Mouse (Mus musculus) forebrain, postnatal 0 days (tissue): Measurements from ENCODE around the gene Vmn2r5. TPM values are rescaled to one million over a fixed set of nuclear protein-coding genes. Genes with fewer than 3 reads are reported as not detected.
"Not testable (repeated sequence)": the region's sequence is repeated elsewhere in the genome, so short reads cannot be mapped to it uniquely, and the experiment has no call there.

Experiments used
- ATAC-seq: fragments of 200-750 bp; cut with Nextera tagmentation; 2 replicates; pipeline ENCODE4 v1.8.0; 2017; ENCODE audit warnings: mild to moderate bottlenecking, moderate library complexity
- DNase-seq: peaks from one replicate; pipeline ENCODE4 v3.0.0-alpha.2; 2015
- H3K27ac ChIP-seq: fragments of 300-500 bp; sonication (generic); 2 replicates; pipeline ENCODE4 v1.5.1; 2014; ENCODE audit warnings: low read depth, mild to moderate bottlenecking, antibody characterized with exemption, low read length, moderate library complexity, mixed read lengths
- H3K27me3 ChIP-seq: fragments of 300-500 bp; sonication (generic); 2 replicates; pipeline ENCODE4 v1.6.1; 2014; ENCODE audit warnings: mild to moderate bottlenecking, low read length, mixed read lengths; ENCODE audit not compliant: insufficient read depth
- H3K36me3 ChIP-seq: fragments of 300-500 bp; sonication (generic); 2 replicates; pipeline ENCODE4 v1.6.1; 2014; ENCODE audit warnings: mild to moderate bottlenecking, moderate library complexity; ENCODE audit not compliant: insufficient read depth
- H3K4me1 ChIP-seq: fragments of 300-500 bp; sonication (generic); 2 replicates; pipeline ENCODE4 v1.6.1; 2014; ENCODE audit warnings: antibody characterized with exemption; ENCODE audit not compliant: insufficient read depth
- H3K4me2 ChIP-seq: fragments of 300-500 bp; sonication (generic); 2 replicates; pipeline ENCODE4 v1.6.1; 2014; ENCODE audit warnings: low read depth, mild to moderate bottlenecking, moderate library complexity
- H3K4me3 ChIP-seq: fragments of 300-500 bp; sonication (generic); 2 replicates; pipeline ENCODE4 v1.5.1; 2014; ENCODE audit warnings: low read depth, low read length, mixed read lengths
- H3K9ac ChIP-seq: fragments of 300-500 bp; sonication (generic); 2 replicates; pipeline ENCODE4 v1.6.1; 2014; ENCODE audit warnings: mild to moderate bottlenecking
- H3K9me3 ChIP-seq: fragments of 300-500 bp; sonication (generic); 2 replicates; pipeline ENCODE4 v1.6.1; 2016; ENCODE audit warnings: low read length
- WGBS: fragments of 180-500 bp; shearing (Covaris S2); extraction: QIAGEN DNeasy Blood & Tissue Kit; methylation state at CpG from one replicate; pipeline ENCODE4 v1.1.7; 2014; 5-methylcytosine and 5-hydroxymethylcytosine counted together
- polyA plus RNA-seq: library from polyadenylated mRNA; unstranded; fragments of >200 nt; fragmentation: Nextera tagmentation; extraction: Ambion mirVana; gene quantifications from 2 replicates; pipeline ENCODE4 v1.2.1, GENCODE M21; 2015
- total RNA-seq: library from RNA; depleted of rRNA; stranded (reverse); fragments of >200 nt; gene quantifications from 2 replicates; pipeline ENCODE4 v1.2.3, GENCODE M21; 2014; rRNA removed

The Vmn2r5 gene
- total RNA-seq (0.33 TPM in 1 of 2 replicates, not detected in the other), polyA plus RNA-seq (not detected in 2 replicates)

DNA sequence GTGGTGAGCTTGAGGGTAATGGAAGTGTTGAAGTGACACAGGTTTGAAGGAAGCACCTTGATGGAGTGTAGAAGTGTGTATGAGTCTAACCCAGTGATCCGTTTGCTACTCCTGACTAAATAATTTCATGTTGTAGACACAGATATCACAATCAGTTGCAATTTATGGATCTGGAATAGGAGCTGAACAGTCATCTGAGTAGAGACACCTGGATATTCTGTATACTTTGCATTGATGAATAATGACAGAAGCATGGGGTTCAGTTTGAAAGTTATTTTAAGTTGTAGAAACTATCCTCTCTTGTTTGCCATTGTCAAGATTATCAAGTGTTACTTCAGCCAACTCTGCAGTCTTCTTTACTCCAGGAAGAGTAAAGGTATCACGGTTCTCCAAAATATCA lies at the start of gene Vmn2r5:
Gene Vmn2r5, minus strand, starts transcription at position 101 of the 400 bp plus-strand sequence.
- H3K9me3 ChIP-seq, H3K36me3 ChIP-seq, H3K4me3 ChIP-seq, H3K27ac ChIP-seq, H3K9ac ChIP-seq, H3K4me1 ChIP-seq, H3K27me3 ChIP-seq, DNase-seq, H3K4me2 ChIP-seq, ATAC-seq: not testable (repeated sequence)
- 80% methylated on average over 1 of the region's 2 CpGs for WGBS

DNA sequence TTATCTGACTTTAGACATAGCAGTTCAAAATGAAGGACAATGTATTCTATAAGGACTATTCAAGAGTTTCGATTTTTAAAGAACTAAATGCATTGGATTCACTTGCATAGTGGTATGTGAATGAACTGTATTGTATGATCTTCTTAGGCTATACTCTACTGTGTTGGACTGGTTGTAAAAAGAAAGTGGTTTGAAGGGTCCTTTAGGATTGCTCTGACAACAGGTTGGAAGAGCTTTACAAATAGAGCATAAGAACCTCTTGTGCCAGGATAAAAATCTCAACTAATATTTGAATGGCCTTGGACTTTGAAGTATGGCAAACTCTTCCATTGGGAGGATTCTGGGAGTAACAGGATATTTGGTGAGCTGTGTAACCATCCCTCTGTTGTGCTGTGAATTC lies 13.9 kb upstream of the Vmn2r5 start:
- WGBS: 76% methylated on average over 1 of the region's 1 CpGs
- H3K4me3 ChIP-seq, H3K4me1 ChIP-seq, H3K4me2 ChIP-seq, H3K27me3 ChIP-seq, H3K9me3 ChIP-seq, H3K9ac ChIP-seq, H3K36me3 ChIP-seq, ATAC-seq, DNase-seq, H3K27ac ChIP-seq: not testable (repeated sequence)

Other genes starting within 250 kb of the Vmn2r5 start
- 0.15 TPM in 1 of 2 replicates, not detected in the other for gene Vmn2r3, start 220.1 kb downstream of the Vmn2r5 start, total RNA-seq
- gene Vmn2r3, start 220.1 kb downstream of the Vmn2r5 start, polyA plus RNA-seq: not detected in 2 replicates
- gene Vmn2r4, start 94.5 kb downstream of the Vmn2r5 start, total RNA-seq: not detected in 2 replicates
- gene Vmn2r4, start 94.5 kb downstream of the Vmn2r5 start, polyA plus RNA-seq: not detected in 2 replicates
- gene Vmn2r6, start 56.0 kb upstream of the Vmn2r5 start, total RNA-seq: not detected in 2 replicates
- gene Vmn2r6, start 56.0 kb upstream of the Vmn2r5 start, polyA plus RNA-seq: not detected in 2 replicates